12 mouse cellular contexts compared by ENCODE assay signal in the genomic region with DNA sequence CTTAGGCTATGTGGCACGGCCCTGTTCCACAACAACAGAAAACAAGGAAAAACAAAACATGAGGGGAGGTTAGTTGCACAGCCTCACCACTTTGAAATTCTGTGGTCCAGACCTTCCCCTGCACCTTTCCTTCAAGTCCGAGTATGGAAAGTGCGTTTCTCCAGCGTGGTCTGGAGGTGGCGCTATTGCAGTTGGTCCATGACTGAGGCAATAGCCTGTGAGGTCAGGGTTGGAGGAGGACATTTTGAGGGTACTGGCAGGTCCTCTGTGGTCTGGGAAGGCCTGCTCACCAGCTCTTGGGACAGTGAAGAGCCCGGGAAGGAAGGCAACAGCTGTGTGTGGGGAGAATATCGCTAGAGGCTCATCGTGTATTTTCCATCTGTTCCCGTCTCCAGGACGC. TPM values are rescaled to one million over a fixed set of nuclear protein-coding genes. Genes with fewer than 3 reads are reported as not detected.
DNase-seq lines count a peak whose midpoint lies in the region; ATAC-seq and TF ChIP-seq lines count a peak whose summit lies in the region.
"Had no signal": no experiment of that assay in that cellular context is flagged by ENCODE, and none has a peak within 500 bp of the region (broad histone marks: within the 10 kb centered on the region; RNA-seq: fewer than 3 reads in every experiment).

No protein-coding gene starts in this region.

- H3K36me3 ChIP-seq in forebrain, embryonic 14.5 days (ENCODE audit: control insufficient read depth, insufficient read depth, low read length), result no peaks in the 10 kb centered on the region
- no peaks in the 10 kb centered on the region for H3K36me3 ChIP-seq in forebrain, embryonic 11.5 days (ENCODE audit: control insufficient read depth, insufficient read depth, low read length)
- no peaks in the 10 kb centered on the region for H3K36me3 ChIP-seq in hindbrain, postnatal 0 days (ENCODE audit: insufficient read depth, low read length)
- H3K36me3 ChIP-seq: embryonic facial prominence, embryonic 12.5 days; heart, embryonic 13.5 days had no signal

- intact Hi-C loops in left cerebral cortex, postnatal 4 days (cut with DNase I), result loop anchor here (5.0 kb wide), 3 partner anchors 53 to 153 kb away; a partner anchor contains a TSS
- intact Hi-C loops in left cerebral cortex, postnatal 10 days (cut with DNase I), result loop anchor here (5.0 kb wide), 3 partner anchors 53 to 243 kb away; a partner anchor contains a TSS

- H3K4me1 ChIP-seq in forebrain, embryonic 14.5 days (ENCODE audit: control insufficient read depth, insufficient read depth, low read length), result no peaks in the 10 kb centered on the region
- H3K4me1 ChIP-seq in forebrain, embryonic 11.5 days (replicated peaks; ENCODE audit: control insufficient read depth, insufficient read depth, low read length), result no peaks in the 10 kb centered on the region
- H3K4me1 ChIP-seq in hindbrain, postnatal 0 days (ENCODE audit: insufficient read depth, low read length), result no peaks in the 10 kb centered on the region
- H3K4me1 ChIP-seq: embryonic facial prominence, embryonic 12.5 days; heart, embryonic 13.5 days had no signal

- no peak for ATAC-seq in forebrain, embryonic 14.5 days
- ATAC-seq in forebrain, embryonic 11.5 days (replicated peaks; ENCODE audit: low FRiP score), result no peak
- peak; percentile 40; the same call in 1 of the 2 replicates for ATAC-seq in hindbrain, postnatal 0 days
- no peak for ATAC-seq in megakaryocyte, adult 5-6 weeks (ENCODE audit: poor library complexity, severe bottlenecking)

- 56% methylated on average over 10 of the region's 10 CpGs for WGBS in forebrain, embryonic 14.5 days
- 61% methylated on average over 10 of the region's 10 CpGs for WGBS in forebrain, embryonic 11.5 days
- WGBS in hindbrain, postnatal 0 days, result 40% methylated on average over 10 of the region's 10 CpGs

- peak; percentile 79 for TF ChIP-seq CTCF in hindbrain, postnatal 0 days (IDR thresholded peaks at IDR 0.05; ENCODE audit: low read depth)

- H3K27ac ChIP-seq in forebrain, embryonic 14.5 days (ENCODE audit: low read depth, low read length), result no peak overlapping the region
- no peak overlapping the region for H3K27ac ChIP-seq in forebrain, embryonic 11.5 days (ENCODE audit: low read depth, low read length)
- H3K27ac ChIP-seq in hindbrain, postnatal 0 days, result no peak overlapping the region
- H3K27ac ChIP-seq: embryonic facial prominence, embryonic 12.5 days; heart, embryonic 13.5 days had no signal

- no peak overlapping the region for H3K9ac ChIP-seq in forebrain, embryonic 14.5 days (ENCODE audit: low read length)
- no peak overlapping the region for H3K9ac ChIP-seq in forebrain, embryonic 11.5 days (ENCODE audit: low read length)
- H3K9ac ChIP-seq in hindbrain, postnatal 0 days (replicated peaks; ENCODE audit: low read length), result no peak overlapping the region
- H3K9ac ChIP-seq: embryonic facial prominence, embryonic 12.5 days; heart, embryonic 13.5 days had no signal

- no peak overlapping the region for H3K4me2 ChIP-seq in forebrain, embryonic 14.5 days (ENCODE audit: low read length)
- H3K4me2 ChIP-seq in forebrain, embryonic 11.5 days (ENCODE audit: low read depth, low read length, severe bottlenecking), result no peak overlapping the region
- H3K4me2 ChIP-seq in hindbrain, postnatal 0 days (ENCODE audit: low read depth, low read length), result no peak overlapping the region
- H3K4me2 ChIP-seq: embryonic facial prominence, embryonic 12.5 days; heart, embryonic 13.5 days had no signal

- no peaks in the 10 kb centered on the region for H3K9me3 ChIP-seq in forebrain, embryonic 14.5 days (replicated peaks; ENCODE audit: control insufficient read depth, low read length)
- H3K9me3 ChIP-seq in forebrain, embryonic 11.5 days (ENCODE audit: control insufficient read depth, low read length), result no peaks in the 10 kb centered on the region
- H3K9me3 ChIP-seq in hindbrain, postnatal 0 days (ENCODE audit: low read length), result no peaks in the 10 kb centered on the region
- H3K9me3 ChIP-seq: embryonic facial prominence, embryonic 12.5 days; heart, embryonic 13.5 days had no signal

- H3K4me3 ChIP-seq in forebrain, embryonic 14.5 days (ENCODE audit: low read depth, low read length), result no peak overlapping the region
- H3K4me3 ChIP-seq in forebrain, embryonic 11.5 days (ENCODE audit: low read depth, low read length), result no peak overlapping the region
- no peak overlapping the region for H3K4me3 ChIP-seq in hindbrain, postnatal 0 days (ENCODE audit: low read length)
- H3K4me3 ChIP-seq: embryonic facial prominence, embryonic 12.5 days; heart, embryonic 13.5 days; megakaryocyte, embryonic 14.5 days had no signal

- 0 out of 2 replicates have a peak, but pooled peaks cover 5% of the 10 kb centered on the region for H3K27me3 ChIP-seq in forebrain, embryonic 14.5 days (replicated peaks; ENCODE audit: control insufficient read depth, insufficient read depth, low read length)
- peaks cover 2% of the 10 kb centered on the region; the same call in 1 of the 2 replicates for H3K27me3 ChIP-seq in forebrain, embryonic 11.5 days (ENCODE audit: control insufficient read depth, insufficient read depth, low read length)
- no peaks in the 10 kb centered on the region for H3K27me3 ChIP-seq in hindbrain, postnatal 0 days (ENCODE audit: insufficient read depth, low read length)

- DNase-seq in forebrain, embryonic 14.5 days (ENCODE audit: low spot score), result peak; percentile 20
- DNase-seq in forebrain, embryonic 11.5 days (ENCODE audit: low spot score), result no peak
- peak; percentile 40 for DNase-seq in left cerebral cortex, postnatal 4 days
- DNase-seq in left cerebral cortex, postnatal 10 days (ENCODE audit: extremely low spot score in 1 of 2, low spot score in 2 of 2), result no peak
- peak; percentile 58 for DNase-seq in ES-CJ7 (ENCODE audit: low read depth, low spot score)
- peak; percentile 69 for DNase-seq in hindbrain, postnatal 0 days (ENCODE audit: low spot score)
- DNase-seq in neural tube, embryonic 10.5 days (ENCODE audit: extremely low spot score, low spot score), result no peak
- DNase-seq: spleen, adult 18-20 months had no signal

RNA-seq across cellular contexts. Expression of a gene that starts 21.2 kb away (rescaled TPM):
- 29.0 and 33.2 TPM in 2 replicates for polyA plus RNA-seq in forebrain, embryonic 14.5 days (2014; fragmentation: Nextera tagmentation; extraction: Ambion mirVana)
- 21.0 and 23.7 TPM in 2 replicates for polyA plus RNA-seq in forebrain, embryonic 11.5 days (2014; fragmentation: Nextera tagmentation; extraction: Ambion mirVana)
- 10 to 100 TPM; 28.0 to 29.7 TPM for total RNA-seq in left cerebral cortex, postnatal 4 days (2021)
- 10 to 100 TPM; 27.5 to 32.6 TPM for total RNA-seq in left cerebral cortex, postnatal 10 days (2021)
- 19.3 and 23.0 TPM in 2 replicates for total RNA-seq in hindbrain, postnatal 0 days (2014; rRNA removed)
- 19.6 and 20.5 TPM in 2 replicates for polyA plus RNA-seq in hindbrain, postnatal 0 days (2015; fragmentation: Nextera tagmentation; extraction: Ambion mirVana)
- 8.7 and 13.7 TPM in 2 replicates for total RNA-seq in megakaryocyte, adult 5-6 weeks (2015)
- total RNA-seq in megakaryocyte, adult 5-6 weeks (2017), result 14.7 and 14.8 TPM in 2 replicates

RNA-seq across cellular contexts. Expression of a gene that starts 58.4 kb away (rescaled TPM):
- 5.1 and 6.3 TPM in 2 replicates for polyA plus RNA-seq in forebrain, embryonic 14.5 days (2014; fragmentation: Nextera tagmentation; extraction: Ambion mirVana)
- 9.2 and 10.6 TPM in 2 replicates for polyA plus RNA-seq in forebrain, embryonic 11.5 days (2014; fragmentation: Nextera tagmentation; extraction: Ambion mirVana)
- total RNA-seq in left cerebral cortex, postnatal 4 days (2021), result 10 to 100 TPM; 68.2 to 70.5 TPM
- total RNA-seq in left cerebral cortex, postnatal 10 days (2021), result 10 to 100 TPM; 41.6 to 43.2 TPM
- total RNA-seq in hindbrain, postnatal 0 days (2014; rRNA removed), result 20.6 and 32.9 TPM in 2 replicates
- 2.8 and 3.1 TPM in 2 replicates for polyA plus RNA-seq in hindbrain, postnatal 0 days (2015; fragmentation: Nextera tagmentation; extraction: Ambion mirVana)
- total RNA-seq in megakaryocyte, adult 5-6 weeks (2015), result 21.1 and 23.7 TPM in 2 replicates
- total RNA-seq in megakaryocyte, adult 5-6 weeks (2017), result 8.1 and 8.9 TPM in 2 replicates

Comparison
In these comparisons a context has a peak if more than half of its experiments do, and no peak if none do; other contexts are left out.
1. DNase-seq: peak in forebrain, embryonic 14.5 days (single experiment), left cerebral cortex, postnatal 4 days (single experiment), ES-CJ7 (single experiment) and hindbrain, postnatal 0 days (single experiment); none in forebrain, embryonic 11.5 days (single experiment), left cerebral cortex, postnatal 10 days (0 of 2) and neural tube, embryonic 10.5 days (single experiment).